Mouse (Mus musculus): ENCODE measurements at regions not wholly inside any gene's neighbourhood (a gene's known extent, or its start where the extent isn't known, plus 50 kb on each side); places are given as distances from the start of the nearest gene placed in this dataset.
"Not testable (repeated sequence)": the region's sequence is repeated elsewhere in the genome, so short reads cannot be mapped to it uniquely, and the experiment has no call there.

GRCm38 (mm10) chr11:10087939-10088338, 896.2 kb downstream of the Abca13 start:
- WGBS: 88% methylated on average over 4 of the region's 4 CpGs

GRCm38 (mm10) chr11:10102314-10102713, 910.6 kb downstream of the Abca13 start:
- not testable (repeated sequence) for H3K4me3 ChIP-seq (replicated peaks); ATAC-seq (ENCODE audit: low FRiP score)
- WGBS: 65% methylated on average over 8 of the region's 8 CpGs

More at GRCm38 (mm10) chr11:10087939-10088338, 896.2 kb downstream of the Abca13 start:
- Histone ChIP-seq H3K9ac (replicated peaks) (no peak overlapping the region), H3K4me1 (no peaks in the 10 kb centered on the region), H3K9me3 (replicated peaks) (no peaks in the 10 kb centered on the region), H3K4me2 (no peak overlapping the region), H3K27ac (replicated peaks) (no peak overlapping the region), H3K36me3 (no peaks in the 10 kb centered on the region), H3K27me3 (replicated peaks) (no peaks in the 10 kb centered on the region), H3K4me3 (replicated peaks) (no peak overlapping the region)
- ATAC-seq (ENCODE audit: low FRiP score): no peak

GRCm38 (mm10) chr11:10105077-10105476, 913.3 kb downstream of the Abca13 start:
- Histone ChIP-seq H3K36me3 (no peaks in the 10 kb centered on the region), H3K4me1 (no peaks in the 10 kb centered on the region), H3K27ac (replicated peaks) (no peak overlapping the region), H3K4me3 (replicated peaks) (no peak overlapping the region), H3K4me2 (no peak overlapping the region), H3K27me3 (replicated peaks) (no peaks in the 10 kb centered on the region), H3K9me3 (replicated peaks) (no peaks in the 10 kb centered on the region), H3K9ac (replicated peaks) (no peak overlapping the region)
- WGBS: 81% methylated on average over 2 of the region's 2 CpGs
- no peak for ATAC-seq (ENCODE audit: low FRiP score)

More at GRCm38 (mm10) chr11:10102314-10102713, 910.6 kb downstream of the Abca13 start:
- H3K27me3 ChIP-seq (replicated peaks); H3K4me1 ChIP-seq; H3K36me3 ChIP-seq; H3K27ac ChIP-seq (replicated peaks); H3K9ac ChIP-seq (replicated peaks); H3K9me3 ChIP-seq (replicated peaks); H3K4me2 ChIP-seq: not testable (repeated sequence)

GRCm38 (mm10) chr11:10142161-10142560, 950.4 kb downstream of the Abca13 start:
- Histone ChIP-seq H3K4me1 (no peaks in the 10 kb centered on the region), H3K9ac (replicated peaks) (no peak overlapping the region), H3K9me3 (replicated peaks) (no peaks in the 10 kb centered on the region), H3K27me3 (replicated peaks) (no peaks in the 10 kb centered on the region), H3K4me2 (no peak overlapping the region), H3K4me3 (replicated peaks) (no peak overlapping the region), H3K36me3 (no peaks in the 10 kb centered on the region), H3K27ac (replicated peaks) (no peak overlapping the region)
- no peak for ATAC-seq (ENCODE audit: low FRiP score)

GRCm38 (mm10) chr11:10149160-10149559, 957.4 kb downstream of the Abca13 start:
- H3K4me1 ChIP-seq: no peaks in the 10 kb centered on the region
- H3K9ac ChIP-seq (replicated peaks): no peak overlapping the region
- WGBS: 67% methylated on average over 1 of the region's 1 CpGs
- no peaks in the 10 kb centered on the region for H3K27me3 ChIP-seq (replicated peaks)
- no peak overlapping the region for H3K4me2 ChIP-seq
- H3K4me3 ChIP-seq (replicated peaks): no peak overlapping the region
- no peaks in the 10 kb centered on the region for H3K36me3 ChIP-seq
- no peak overlapping the region for H3K27ac ChIP-seq (replicated peaks)
- no peak for ATAC-seq (ENCODE audit: low FRiP score)
- H3K9me3 ChIP-seq (replicated peaks): no peaks in the 10 kb centered on the region

- Histone ChIP-seq H3K9me3 (replicated peaks) (no peaks in the 10 kb centered on the region), H3K9ac (replicated peaks) (no peak overlapping the region), H3K27ac (replicated peaks) (no peak overlapping the region), H3K36me3 (no peaks in the 10 kb centered on the region), H3K27me3 (replicated peaks) (no peaks in the 10 kb centered on the region), H3K4me2 (no peak overlapping the region), H3K4me3 (replicated peaks) (no peak overlapping the region), H3K4me1 (no peaks in the 10 kb centered on the region)
- no peak for ATAC-seq (ENCODE audit: low FRiP score)
These were observed 960.2 kb upstream of the Vwc2 start for GRCm38 (mm10) chr11:10153836-10154235.

GRCm38 (mm10) chr11:10193738-10194137, 920.3 kb upstream of the Vwc2 start:
- Histone ChIP-seq H3K9me3 (replicated peaks) (no peaks in the 10 kb centered on the region), H3K36me3 (no peaks in the 10 kb centered on the region), H3K4me2 (no peak overlapping the region), H3K4me3 (replicated peaks) (no peak overlapping the region), H3K4me1 (no peaks in the 10 kb centered on the region), H3K9ac (replicated peaks) (no peak overlapping the region), H3K27ac (replicated peaks) (no peak overlapping the region), H3K27me3 (replicated peaks) (no peaks in the 10 kb centered on the region)
- no peak for ATAC-seq (ENCODE audit: low FRiP score)
- 65% methylated on average over 3 of the region's 3 CpGs for WGBS

- Histone ChIP-seq H3K27ac (replicated peaks) (no peak overlapping the region), H3K27me3 (replicated peaks) (no peaks in the 10 kb centered on the region), H3K4me3 (replicated peaks) (no peak overlapping the region), H3K4me1 (no peaks in the 10 kb centered on the region), H3K36me3 (no peaks in the 10 kb centered on the region), H3K9ac (replicated peaks) (no peak overlapping the region), H3K4me2 (no peak overlapping the region), H3K9me3 (replicated peaks) (no peaks in the 10 kb centered on the region)
- no peak for ATAC-seq (ENCODE audit: low FRiP score)
- 89% methylated on average over 2 of the region's 2 CpGs for WGBS
These were observed 919.2 kb upstream of the Vwc2 start for GRCm38 (mm10) chr11:10194774-10195173.

GRCm38 (mm10) chr11:10201021-10201420, 913.0 kb upstream of the Vwc2 start:
- no peaks in the 10 kb centered on the region for H3K27me3 ChIP-seq (replicated peaks)
- H3K36me3 ChIP-seq: no peaks in the 10 kb centered on the region
- ATAC-seq (ENCODE audit: low FRiP score): no peak
- H3K4me1 ChIP-seq: no peaks in the 10 kb centered on the region
- no peak overlapping the region for H3K4me2 ChIP-seq
- H3K27ac ChIP-seq (replicated peaks): no peak overlapping the region
- H3K4me3 ChIP-seq (replicated peaks): no peak overlapping the region
- H3K9me3 ChIP-seq (replicated peaks): no peaks in the 10 kb centered on the region
- no peak overlapping the region for H3K9ac ChIP-seq (replicated peaks)
- WGBS: 82% methylated on average over 7 of the region's 7 CpGs

- ATAC-seq (ENCODE audit: low FRiP score): no peak
- Histone ChIP-seq H3K36me3 (no peaks in the 10 kb centered on the region), H3K4me1 (no peaks in the 10 kb centered on the region), H3K27me3 (replicated peaks) (no peaks in the 10 kb centered on the region), H3K9me3 (replicated peaks) (no peaks in the 10 kb centered on the region), H3K27ac (replicated peaks) (no peak overlapping the region), H3K9ac (replicated peaks) (no peak overlapping the region), H3K4me2 (no peak overlapping the region), H3K4me3 (replicated peaks) (no peak overlapping the region)
- 67% methylated on average over 3 of the region's 3 CpGs for WGBS
These were observed 908.8 kb upstream of the Vwc2 start for GRCm38 (mm10) chr11:10205257-10205656.
